Mouse (Mus musculus) adrenal gland, postnatal 0 days (tissue): Measurements from ENCODE around the gene Fbxw14. TPM values are rescaled to one million over a fixed set of nuclear protein-coding genes. Genes with fewer than 3 reads are reported as not detected.

ENCODE experiments used
- polyA plus RNA-seq: library from polyadenylated mRNA; unstranded; fragments of >200 nt; fragmentation: Nextera tagmentation; extraction: Ambion mirVana; gene quantifications from 2 replicates; pipeline ENCODE4 v1.2.1, GENCODE M21; 2015

Fbxw14 gene
- not detected in 2 replicates for polyA plus RNA-seq

DNA sequence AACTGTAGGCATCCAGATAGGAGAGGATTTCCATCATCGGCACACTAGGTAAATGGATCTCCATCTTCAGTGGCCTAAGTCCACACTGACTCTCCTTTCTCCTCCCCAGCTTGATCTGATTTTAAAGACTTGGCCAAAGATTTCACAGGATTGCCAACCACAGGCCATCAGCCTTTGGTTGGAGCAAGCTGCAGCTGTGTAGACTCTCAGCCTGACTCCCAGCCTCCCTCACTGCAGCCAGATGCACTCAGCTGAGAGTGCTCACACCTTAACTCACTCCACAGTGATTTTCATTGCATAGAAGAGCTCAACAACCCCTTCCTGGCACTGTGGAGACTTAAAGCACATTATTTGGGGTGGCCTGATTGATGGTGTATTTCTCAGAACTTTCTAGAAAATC is at the start of gene Fbxw14:
Fbxw14 (minus strand) TSS at position 101 of the 400 bp plus-strand sequence.

DNA sequence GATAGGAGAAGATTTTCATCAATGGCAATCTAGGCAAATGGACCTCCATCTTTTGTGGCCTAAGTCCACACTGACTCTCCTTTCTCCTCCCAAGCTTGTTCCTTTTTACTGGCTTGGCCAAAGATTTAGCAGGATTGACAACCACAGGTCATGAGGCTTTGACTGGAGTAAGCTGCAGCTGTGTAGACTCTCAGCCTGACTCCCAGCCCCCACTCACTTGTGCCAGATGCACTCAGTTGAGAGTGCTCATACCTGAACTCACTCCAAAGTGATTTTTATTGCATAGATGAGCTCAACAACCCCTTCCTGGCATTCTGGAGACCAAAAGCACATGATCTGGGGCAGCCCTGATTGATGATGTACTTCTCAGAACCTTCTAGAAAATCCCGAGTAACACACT is 52.8 kb downstream of the Fbxw14 start, which contains the start of gene Fbxw20:
Fbxw20 (minus strand) TSS at position 101 of the 400 bp plus-strand sequence.

Other genes starting within 250 kb of the Fbxw14 start
- 120 and 181 TPM in 2 replicates for gene Shisa5, start 249.1 kb downstream of the Fbxw14 start, polyA plus RNA-seq
- gene Trex1, start 227.9 kb downstream of the Fbxw14 start, polyA plus RNA-seq: 19.0 and 28.9 TPM in 2 replicates
- 14.4 and 21.7 TPM in 2 replicates for gene Atrip, start 213.6 kb downstream of the Fbxw14 start, polyA plus RNA-seq
- 20.5 and 24.2 TPM in 2 replicates for gene Ccdc51, start 205.2 kb downstream of the Fbxw14 start, polyA plus RNA-seq
- 801 and 807 TPM in 2 replicates for gene Tma7, start 205.1 kb downstream of the Fbxw14 start, polyA plus RNA-seq
- 7.9 and 14.1 TPM in 2 replicates for gene Plxnb1, start 192.3 kb downstream of the Fbxw14 start, polyA plus RNA-seq
- 0.18 TPM in 1 of 2 replicates, not detected in the other for gene Fbxw21, start 125.6 kb downstream of the Fbxw14 start, polyA plus RNA-seq
- gene Fbxw13, start 91.7 kb downstream of the Fbxw14 start, polyA plus RNA-seq: not detected in 2 replicates
- gene Fbxw20, start 52.9 kb downstream of the Fbxw14 start, polyA plus RNA-seq: not detected in 2 replicates
- not detected in 2 replicates for gene Fbxw28, start 52.0 kb upstream of the Fbxw14 start, polyA plus RNA-seq
- gene Fbxw22, start 116.6 kb upstream of the Fbxw14 start, polyA plus RNA-seq: not detected in 2 replicates
- not detected in 2 replicates for gene Fbxw16, start 161.5 kb upstream of the Fbxw14 start, polyA plus RNA-seq
- gene Fbxw19, start 208.2 kb upstream of the Fbxw14 start, polyA plus RNA-seq: not detected in 2 replicates